Mouse (Mus musculus): ENCODE measurements around the gene Tbc1d22b. TPM values are rescaled to one million over a fixed set of nuclear protein-coding genes. Genes with fewer than 3 reads are reported as not detected.
"Not testable (repeated sequence)": the region's sequence is repeated elsewhere in the genome, so short reads cannot be mapped to it uniquely, and the experiment has no call there.

Gene Tbc1d22b
- polyA plus RNA-seq, 1 experiment from 2014 or later, result 8.6 TPM

GRCm38 (mm10) chr17:29503700-29504099, 45.9 kb upstream of the Tbc1d22b start:
- Histone ChIP-seq H3K27ac (ENCODE audit: low read depth, low read length) (no peak overlapping the region), H3K4me2 (replicated peaks; ENCODE audit: low read depth) (no peak overlapping the region), H3K27me3 (replicated peaks; ENCODE audit: control insufficient read depth, insufficient read depth, low read length) (no peaks in the 10 kb centered on the region), H3K9ac (ENCODE audit: low read depth, low read length) (no peak overlapping the region), H3K36me3 (ENCODE audit: control insufficient read depth, insufficient read depth) (no peaks in the 10 kb centered on the region), H3K4me1 (replicated peaks; ENCODE audit: control insufficient read depth, insufficient read depth, low read length) (no peaks in the 10 kb centered on the region), H3K9me3 (ENCODE audit: control insufficient read depth) (0 out of 2 replicates have a peak, but pooled peaks cover 4% of the 10 kb centered on the region), H3K4me3 (ENCODE audit: low read depth, low read length) (no peak overlapping the region)
- TF ChIP-seq CTCF (IDR thresholded peaks at IDR 0.05; ENCODE audit: low read depth), result peak; percentile 51
- 79% methylated on average over 5 of the region's 5 CpGs for WGBS
- no peak for ATAC-seq

- no peaks in the 10 kb centered on the region for H3K4me1 ChIP-seq (replicated peaks; ENCODE audit: control insufficient read depth, insufficient read depth, low read length)
- no peak overlapping the region for H3K9ac ChIP-seq (ENCODE audit: low read depth, low read length)
- H3K36me3 ChIP-seq (ENCODE audit: control insufficient read depth, insufficient read depth), result no peaks in the 10 kb centered on the region
- no peak overlapping the region for H3K4me2 ChIP-seq (replicated peaks; ENCODE audit: low read depth)
- 64% methylated on average over 12 of the region's 12 CpGs for WGBS
- no peak overlapping the region for H3K27ac ChIP-seq (ENCODE audit: low read depth, low read length)
- no peaks in the 10 kb centered on the region for H3K27me3 ChIP-seq (replicated peaks; ENCODE audit: control insufficient read depth, insufficient read depth, low read length)
- ATAC-seq, result no peak
- no peak for TF ChIP-seq CTCF (IDR thresholded peaks at IDR 0.05; ENCODE audit: low read depth)
- no peak overlapping the region for H3K4me3 ChIP-seq (ENCODE audit: low read depth, low read length)
- no peaks in the 10 kb centered on the region for H3K9me3 ChIP-seq (ENCODE audit: control insufficient read depth)
Observed at GRCm38 (mm10) chr17:29508927-29509608, 40.5 kb upstream of the Tbc1d22b start.

GRCm38 (mm10) chr17:29510691-29511090, 38.9 kb upstream of the Tbc1d22b start:
- H3K36me3 ChIP-seq (ENCODE audit: control insufficient read depth, insufficient read depth), result no peaks in the 10 kb centered on the region
- TF ChIP-seq CTCF (IDR thresholded peaks at IDR 0.05; ENCODE audit: low read depth), result no peak
- H3K4me1 ChIP-seq (replicated peaks; ENCODE audit: control insufficient read depth, insufficient read depth, low read length), result no peaks in the 10 kb centered on the region
- no peak for ATAC-seq
- H3K27ac ChIP-seq (ENCODE audit: low read depth, low read length), result no peak overlapping the region
- no peak overlapping the region for H3K4me2 ChIP-seq (replicated peaks; ENCODE audit: low read depth)
- H3K27me3 ChIP-seq (replicated peaks; ENCODE audit: control insufficient read depth, insufficient read depth, low read length), result no peaks in the 10 kb centered on the region
- H3K9ac ChIP-seq (ENCODE audit: low read depth, low read length), result no peak overlapping the region
- H3K4me3 ChIP-seq (ENCODE audit: low read depth, low read length), result no peak overlapping the region
- no peaks in the 10 kb centered on the region for H3K9me3 ChIP-seq (ENCODE audit: control insufficient read depth)
- WGBS, result 52% methylated on average over 8 of the region's 8 CpGs

GRCm38 (mm10) chr17:29513044-29513730, 36.4 kb upstream of the Tbc1d22b start:
- TF ChIP-seq CTCF (IDR thresholded peaks at IDR 0.05; ENCODE audit: low read depth), result peak; percentile 88
- no peaks in the 10 kb centered on the region for H3K4me1 ChIP-seq (replicated peaks; ENCODE audit: control insufficient read depth, insufficient read depth, low read length)
- H3K4me3 ChIP-seq (ENCODE audit: low read depth, low read length), result no peak overlapping the region
- ATAC-seq, result no peak
- H3K4me2 ChIP-seq (replicated peaks; ENCODE audit: low read depth), result no peak overlapping the region
- H3K9me3 ChIP-seq (ENCODE audit: control insufficient read depth), result no peaks in the 10 kb centered on the region
- no peaks in the 10 kb centered on the region for H3K27me3 ChIP-seq (replicated peaks; ENCODE audit: control insufficient read depth, insufficient read depth, low read length)
- H3K9ac ChIP-seq (ENCODE audit: low read depth, low read length), result no peak overlapping the region
- WGBS, result 34% methylated on average over 13 of the region's 13 CpGs
- no peak overlapping the region for H3K27ac ChIP-seq (ENCODE audit: low read depth, low read length)
- H3K36me3 ChIP-seq (ENCODE audit: control insufficient read depth, insufficient read depth), result no peaks in the 10 kb centered on the region

- H3K4me2 ChIP-seq (replicated peaks; ENCODE audit: low read depth), result no peak overlapping the region
- no peak overlapping the region for H3K4me3 ChIP-seq (ENCODE audit: low read depth, low read length)
- 0 out of 2 replicates have a peak, but pooled peaks have one; percentile 36 for ATAC-seq
- H3K9me3 ChIP-seq (ENCODE audit: control insufficient read depth), result no peaks in the 10 kb centered on the region
- no peaks in the 10 kb centered on the region for H3K27me3 ChIP-seq (replicated peaks; ENCODE audit: control insufficient read depth, insufficient read depth, low read length)
- no peaks in the 10 kb centered on the region for H3K36me3 ChIP-seq (ENCODE audit: control insufficient read depth, insufficient read depth)
- no peak overlapping the region for H3K27ac ChIP-seq (ENCODE audit: low read depth, low read length)
- H3K4me1 ChIP-seq (replicated peaks; ENCODE audit: control insufficient read depth, insufficient read depth, low read length), result no peaks in the 10 kb centered on the region
- 1% methylated on average over 11 of the region's 11 CpGs for WGBS
- TF ChIP-seq CTCF (IDR thresholded peaks at IDR 0.05; ENCODE audit: low read depth), result peak; percentile 95
- no peak overlapping the region for H3K9ac ChIP-seq (ENCODE audit: low read depth, low read length)
Observed at GRCm38 (mm10) chr17:29514435-29514834, 35.1 kb upstream of the Tbc1d22b start.

GRCm38 (mm10) chr17:29518665-29519064, 30.9 kb upstream of the Tbc1d22b start:
- not testable (repeated sequence) for H3K27me3 ChIP-seq (replicated peaks; ENCODE audit: control insufficient read depth, insufficient read depth, low read length); H3K9ac ChIP-seq (ENCODE audit: low read depth, low read length); ATAC-seq; H3K4me3 ChIP-seq (ENCODE audit: low read depth, low read length); H3K4me1 ChIP-seq (replicated peaks; ENCODE audit: control insufficient read depth, insufficient read depth, low read length); H3K36me3 ChIP-seq (ENCODE audit: control insufficient read depth, insufficient read depth); H3K4me2 ChIP-seq (replicated peaks; ENCODE audit: low read depth); H3K9me3 ChIP-seq (ENCODE audit: control insufficient read depth); H3K27ac ChIP-seq (ENCODE audit: low read depth, low read length)
- 88% methylated on average over 5 of the region's 5 CpGs for WGBS
